Mouse (Mus musculus) adipose tissue, adult 10 weeks (tissue): ENCODE results near the gene Il1rl2. TPM values are rescaled to one million over a fixed set of nuclear protein-coding genes. Genes with fewer than 3 reads are reported as not detected.

Experiments
- polyA plus RNA-seq: library from polyadenylated mRNA; stranded (reverse); fragments of 350-450 nt; fragmentation: Illumina TruSeq; extraction: RNeasy Lipid Tissue Mini Kit (QIAGEN cat#74804); gene quantifications from one replicate; pipeline ENCODE4 v1.2.3, GENCODE M21; 2014; ENCODE audit warnings: low read depth, low replicate concordance

The Il1rl2 gene
- polyA plus RNA-seq, result 5.4 TPM

GRCm38 (mm10) chr1:40324457-40324856 lies at the start of gene Il1rl2:
Gene Il1rl2 (plus strand): TSS chr1:40324610.

Other genes starting within 250 kb of the Il1rl2 start
- 14.9 TPM for gene Il1r1, start 99.5 kb upstream of the Il1rl2 start, polyA plus RNA-seq
- 3.3 TPM for gene Il1rl1, start 105.0 kb downstream of the Il1rl2 start, polyA plus RNA-seq
- 2.2 TPM for gene Il18r1, start 140.9 kb downstream of the Il1rl2 start, polyA plus RNA-seq
- 1.0 TPM for gene Il18rap, start 190.8 kb downstream of the Il1rl2 start, polyA plus RNA-seq